Mouse (Mus musculus): ENCODE data around the gene Tcea2.

Tcea2 gene

DNA sequence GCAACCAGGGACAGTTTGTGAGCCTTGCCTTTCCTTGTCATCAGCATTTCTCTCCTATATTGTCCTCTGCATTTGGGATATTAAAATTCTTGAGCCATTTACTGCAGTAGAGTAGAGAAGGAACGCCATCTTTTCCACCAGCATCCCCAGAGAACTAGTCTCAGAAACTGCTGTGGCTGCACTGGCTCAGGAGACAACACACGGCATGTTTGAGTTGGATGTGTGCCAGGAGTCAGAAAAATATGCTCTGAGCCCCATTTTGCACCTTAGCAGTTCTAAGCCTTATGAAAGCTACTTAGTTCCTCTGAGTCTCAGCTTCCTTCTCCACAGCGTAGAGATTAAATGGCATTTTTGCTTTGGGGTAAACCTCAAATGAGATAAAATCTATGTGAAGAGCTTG, 36.9 kb downstream of the Tcea2 start:
- DNase-seq: no peak

DNA sequence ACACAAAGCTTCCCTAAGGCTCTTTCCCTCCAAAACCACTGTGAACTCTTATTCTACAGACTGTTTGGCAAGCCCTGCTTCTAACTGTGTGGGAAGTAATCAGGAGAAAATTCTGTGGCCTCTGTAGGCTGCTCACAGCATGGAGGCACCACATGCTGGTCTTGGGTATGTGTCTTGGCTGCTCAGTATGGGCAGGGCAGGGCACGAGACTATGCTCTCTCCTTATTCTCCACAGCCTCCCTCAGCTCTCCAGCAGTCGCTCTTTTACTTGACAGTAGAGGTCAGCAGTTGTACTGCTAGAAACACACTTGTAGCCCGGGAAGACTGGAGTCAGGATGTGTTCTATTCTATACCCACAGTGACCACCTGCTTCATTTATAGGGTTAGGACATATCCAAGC, 40.0 kb downstream of the Tcea2 start:
- no peak for DNase-seq

DNA sequence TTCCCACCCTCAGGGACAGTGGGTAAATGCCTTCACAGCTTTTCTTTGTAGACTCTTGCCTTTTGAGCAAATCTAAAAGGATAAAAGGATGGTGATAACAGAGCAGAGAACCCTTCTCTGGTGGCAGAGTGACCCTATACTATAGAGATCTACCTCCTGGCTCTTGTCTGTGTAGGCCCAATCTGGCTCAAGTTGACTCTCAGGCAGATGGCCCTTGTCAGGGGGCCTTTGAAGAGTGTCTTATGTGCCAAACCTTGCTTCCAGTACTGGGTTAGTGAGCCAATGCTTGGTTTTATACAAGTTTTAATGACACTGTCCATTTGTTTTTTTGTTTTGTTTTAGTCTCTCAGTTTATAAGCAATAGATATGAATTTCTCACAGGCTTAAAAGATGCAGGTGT, 41.1 kb downstream of the Tcea2 start:
- DNase-seq: no peak

DNA sequence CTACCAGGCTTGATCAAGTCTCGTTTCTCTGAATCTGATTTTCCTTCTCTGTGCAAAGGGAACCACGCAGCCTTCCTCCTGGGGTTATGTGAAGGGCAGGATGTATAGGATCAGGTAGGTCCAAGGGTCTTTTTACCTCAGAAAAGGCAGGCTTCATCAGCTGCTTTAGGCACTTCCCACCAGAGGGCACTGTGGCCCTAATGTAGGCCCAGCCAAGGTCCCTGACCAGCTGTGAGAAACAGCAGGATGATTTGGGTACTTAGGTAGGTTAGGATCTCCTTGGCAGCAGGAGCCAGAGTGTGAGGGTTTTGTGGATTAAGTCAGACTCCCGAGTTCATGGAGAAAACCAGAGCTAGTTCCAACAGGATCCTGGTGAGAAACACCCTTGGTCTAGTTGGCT, 42.1 kb downstream of the Tcea2 start:
- peak; percentile 52 to 62 for DNase-seq

DNA sequence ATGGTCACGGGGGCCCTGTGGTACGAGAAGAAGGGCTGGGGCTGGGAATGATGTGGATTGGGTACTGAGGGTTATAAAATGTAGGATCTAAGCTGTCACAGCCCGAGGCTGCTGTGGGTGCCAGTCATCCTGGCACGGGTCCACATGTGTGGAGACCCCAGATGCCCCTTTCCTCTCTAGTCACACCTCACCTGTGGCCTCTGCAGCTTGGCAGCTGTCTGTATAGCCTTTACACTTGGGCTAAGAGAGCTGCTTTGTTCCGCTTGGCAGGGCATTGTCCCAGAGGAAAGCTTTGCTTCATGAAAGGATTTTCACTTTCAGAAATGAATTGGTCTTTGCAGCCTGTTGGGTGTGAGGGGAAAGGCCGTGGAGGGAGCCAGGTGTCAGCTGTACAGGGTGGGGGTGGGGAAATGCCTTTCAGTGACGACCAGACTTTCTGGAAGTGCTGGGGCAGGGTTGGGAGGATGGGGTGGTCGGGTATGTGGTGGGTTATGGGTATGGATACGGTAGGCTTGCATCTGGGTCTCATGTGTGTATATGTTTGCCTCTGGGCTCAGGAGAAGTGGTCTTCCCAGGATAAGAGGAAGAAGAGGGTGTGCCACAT, 47.7 kb downstream of the Tcea2 start:
- DNase-seq: no peak

DNA sequence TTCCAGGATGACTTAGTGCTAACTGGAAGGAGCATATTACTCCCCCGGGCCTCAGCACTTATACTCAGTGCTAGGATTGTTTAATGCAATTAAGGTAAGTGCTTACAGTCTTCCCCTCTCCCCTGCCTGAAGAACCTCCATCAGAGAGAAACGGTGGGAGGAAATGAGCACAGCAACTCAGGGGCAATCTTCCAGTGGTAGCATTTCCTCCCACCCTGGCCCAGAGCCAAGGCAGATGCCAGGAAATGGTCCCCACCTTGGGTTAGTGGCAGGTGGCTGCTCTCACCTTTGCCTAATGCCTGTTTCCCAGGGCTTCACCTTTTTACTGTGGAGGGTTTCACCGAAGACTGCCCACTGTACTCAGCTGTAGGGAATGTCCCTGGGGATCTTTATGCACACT, 49.9 kb downstream of the Tcea2 start:
- peak in 1 of 2 experiments; percentile 4 for DNase-seq

All from kidney, postnatal 4 days (tissue).